Mouse (Mus musculus) lung, postnatal 0 days (tissue): Measurements from ENCODE around the gene Hlcs.

Experiments
- CTCF ChIP-seq: IDR thresholded peaks from 2 replicates; pipeline ENCODE4 v1.5.1; 2016; ENCODE audit warnings: antibody characterized with exemption, mild to moderate bottlenecking
- EP300 ChIP-seq: IDR thresholded peaks from 2 replicates; pipeline ENCODE4 v1.6.1; 2016; ENCODE audit warnings: antibody characterized with exemption, mild to moderate bottlenecking, control low read depth

- TF ChIP-seq CTCF (no peak), EP300 (no peak)
Measured at GRCm38 (mm10) chr16:94209626-94210025, 103.7 kb downstream of the Hlcs start.
